Mouse (Mus musculus): Measurements from ENCODE around the gene Cgref1.

Gene Cgref1

GRCm38 (mm10) chr5:30944956-30945781, at the start of gene Cgref1:
Gene Cgref1 (minus strand): TSS chr5:30945591.
- DNase-seq, result peak; percentile 69

GRCm38 (mm10) chr5:30994074-30994473, 48.7 kb upstream of the Cgref1 start:
- no peak for DNase-seq

- no peak for DNase-seq
These were observed 47.7 kb upstream of the Cgref1 start for GRCm38 (mm10) chr5:30992980-30993676.

GRCm38 (mm10) chr5:30982357-30982756, 37.0 kb upstream of the Cgref1 start:
- DNase-seq, result peak; percentile 46

- peak; percentile 19 for DNase-seq
These were observed 29.7 kb upstream of the Cgref1 start for GRCm38 (mm10) chr5:30974870-30975656.

GRCm38 (mm10) chr5:30969440-30969839, 24.0 kb upstream of the Cgref1 start:
- DNase-seq, result peak; percentile 25

GRCm38 (mm10) chr5:30968416-30968815, 23.0 kb upstream of the Cgref1 start, which contains the start of gene Tcf23:
Gene Tcf23 (plus strand): TSS chr5:30968662.
- DNase-seq, result peak; percentile 44

- no peak for DNase-seq
These were observed 20.8 kb upstream of the Cgref1 start for GRCm38 (mm10) chr5:30966189-30966588.

GRCm38 (mm10) chr5:30963916-30964315, 18.5 kb upstream of the Cgref1 start:
- no peak for DNase-seq

GRCm38 (mm10) chr5:30961545-30962505, 16.4 kb upstream of the Cgref1 start:
- peak; percentile 76 for DNase-seq

GRCm38 (mm10) chr5:30960814-30961213, 15.4 kb upstream of the Cgref1 start:
- no peak for DNase-seq

- DNase-seq, result peak; percentile 99
These were observed 14.6 kb upstream of the Cgref1 start, which contains the start of gene Preb for GRCm38 (mm10) chr5:30959966-30960501. Gene Preb (minus strand): TSS chr5:30960361.

- peak; percentile 20 for DNase-seq
These were observed 13.9 kb upstream of the Cgref1 start for GRCm38 (mm10) chr5:30959198-30959854.

- DNase-seq, result no peak
These were observed 12.5 kb upstream of the Cgref1 start for GRCm38 (mm10) chr5:30957891-30958290.

- no peak for DNase-seq
These were observed 10.4 kb upstream of the Cgref1 start for GRCm38 (mm10) chr5:30955751-30956150.

- no peak for DNase-seq
These were observed 9.2 kb upstream of the Cgref1 start for GRCm38 (mm10) chr5:30954556-30954955.

GRCm38 (mm10) chr5:30954065-30954464, 8.7 kb upstream of the Cgref1 start:
- DNase-seq, result no peak

GRCm38 (mm10) chr5:30952551-30952950, 7.2 kb upstream of the Cgref1 start:
- no peak for DNase-seq

GRCm38 (mm10) chr5:30951706-30952105, 6.3 kb upstream of the Cgref1 start:
- no peak for DNase-seq

GRCm38 (mm10) chr5:30950922-30951321, 5.5 kb upstream of the Cgref1 start:
- no peak for DNase-seq

- peak; percentile 21 for DNase-seq
These were observed 5.1 kb upstream of the Cgref1 start for GRCm38 (mm10) chr5:30950451-30950850.
